Mouse (Mus musculus) embryonic facial prominence, embryonic 15.5 days (tissue): ENCODE measurements around the gene Siah3. TPM values are rescaled to one million over a fixed set of nuclear protein-coding genes. Genes with fewer than 3 reads are reported as not detected.

ENCODE experiments used
- ATAC-seq: fragments of 200-750 bp; cut with Nextera tagmentation; 2 replicates; pipeline ENCODE4 v1.8.0; 2017; ENCODE audit warnings: low read depth, moderate TSS enrichment; ENCODE audit not compliant: insufficient number of reproducible peaks, low FRiP score, low TSS enrichment
- H3K27ac ChIP-seq: fragments of 300-500 bp; sonication (generic); replicated peaks from 2 replicates; pipeline ENCODE4 v1.5.1; 2015; ENCODE audit warnings: mild to moderate bottlenecking, inconsistent platforms
- H3K27me3 ChIP-seq: fragments of 300-500 bp; sonication (generic); 2 replicates; pipeline ENCODE4 v1.6.1; 2015; ENCODE audit warnings: inconsistent platforms
- H3K36me3 ChIP-seq: fragments of 300-500 bp; sonication (generic); 2 replicates; pipeline ENCODE4 v1.6.1; 2015; ENCODE audit warnings: mild to moderate bottlenecking, inconsistent platforms
- H3K4me1 ChIP-seq: fragments of 300-500 bp; sonication (generic); 2 replicates; pipeline ENCODE4 v1.6.1; 2015; ENCODE audit warnings: inconsistent platforms
- H3K4me2 ChIP-seq: fragments of 300-500 bp; sonication (generic); replicated peaks from 2 replicates; pipeline ENCODE4 v1.6.1; 2015; ENCODE audit warnings: mild to moderate bottlenecking, inconsistent platforms
- H3K4me3 ChIP-seq: fragments of 300-500 bp; sonication (generic); replicated peaks from 2 replicates; pipeline ENCODE4 v1.5.1; 2015; ENCODE audit warnings: mild to moderate bottlenecking, inconsistent platforms
- H3K9ac ChIP-seq: fragments of 300-500 bp; sonication (generic); 2 replicates; pipeline ENCODE4 v1.6.1; 2015; ENCODE audit warnings: inconsistent platforms
- H3K9me3 ChIP-seq: fragments of 300-500 bp; sonication (generic); replicated peaks from 2 replicates; pipeline ENCODE4 v1.6.1; 2016; ENCODE audit warnings: inconsistent platforms
- WGBS: fragments of 180-500 bp; shearing (Covaris S2); methylation state at CpG from one replicate; pipeline ENCODE4 v1.1.7; 2015; 5-methylcytosine and 5-hydroxymethylcytosine counted together
- polyA plus RNA-seq: library from polyadenylated mRNA; unstranded; fragments of >200 nt; fragmentation: Nextera tagmentation; extraction: Ambion mirVana; gene quantifications from 2 replicates; pipeline ENCODE4 v1.2.1, GENCODE M21; 2015

The Siah3 gene
- polyA plus RNA-seq, 1 experiment from 2014 or later = 0.63 TPM

- Histone ChIP-seq H3K27ac (no peak overlapping the region), H3K4me2 (no peak overlapping the region), H3K4me3 (no peak overlapping the region), H3K27me3 (no peaks in the 10 kb centered on the region), H3K9ac (no peak overlapping the region), H3K9me3 (no peaks in the 10 kb centered on the region), H3K4me1 (no peaks in the 10 kb centered on the region), H3K36me3 (no peaks in the 10 kb centered on the region)
- WGBS = 82% methylated on average over 4 of the region's 4 CpGs
- no peak for ATAC-seq
These were observed 13.2 kb downstream of the Siah3 start for GRCm38 (mm10) chr14:75468941-75469340.

- no peaks in the 10 kb centered on the region for H3K4me1 ChIP-seq
- 70% methylated on average over 9 of the region's 9 CpGs for WGBS
- H3K27me3 ChIP-seq = no peaks in the 10 kb centered on the region
- no peaks in the 10 kb centered on the region for H3K9me3 ChIP-seq
- H3K4me2 ChIP-seq = no peak overlapping the region
- no peak overlapping the region for H3K9ac ChIP-seq
- no peak overlapping the region for H3K4me3 ChIP-seq
- ATAC-seq = no peak
- no peak overlapping the region for H3K27ac ChIP-seq
- H3K36me3 ChIP-seq = no peaks in the 10 kb centered on the region
These were observed 17.5 kb downstream of the Siah3 start for GRCm38 (mm10) chr14:75473061-75473930.

- WGBS = 83% methylated on average over 2 of the region's 2 CpGs
- no peak overlapping the region for H3K4me3 ChIP-seq
- no peaks in the 10 kb centered on the region for H3K9me3 ChIP-seq
- no peak for ATAC-seq
- no peaks in the 10 kb centered on the region for H3K36me3 ChIP-seq
- H3K27ac ChIP-seq = no peak overlapping the region
- no peak overlapping the region for H3K9ac ChIP-seq
- H3K4me1 ChIP-seq = no peaks in the 10 kb centered on the region
- no peak overlapping the region for H3K4me2 ChIP-seq
- no peaks in the 10 kb centered on the region for H3K27me3 ChIP-seq
These were observed 20.1 kb downstream of the Siah3 start for GRCm38 (mm10) chr14:75475887-75476286.

DNA sequence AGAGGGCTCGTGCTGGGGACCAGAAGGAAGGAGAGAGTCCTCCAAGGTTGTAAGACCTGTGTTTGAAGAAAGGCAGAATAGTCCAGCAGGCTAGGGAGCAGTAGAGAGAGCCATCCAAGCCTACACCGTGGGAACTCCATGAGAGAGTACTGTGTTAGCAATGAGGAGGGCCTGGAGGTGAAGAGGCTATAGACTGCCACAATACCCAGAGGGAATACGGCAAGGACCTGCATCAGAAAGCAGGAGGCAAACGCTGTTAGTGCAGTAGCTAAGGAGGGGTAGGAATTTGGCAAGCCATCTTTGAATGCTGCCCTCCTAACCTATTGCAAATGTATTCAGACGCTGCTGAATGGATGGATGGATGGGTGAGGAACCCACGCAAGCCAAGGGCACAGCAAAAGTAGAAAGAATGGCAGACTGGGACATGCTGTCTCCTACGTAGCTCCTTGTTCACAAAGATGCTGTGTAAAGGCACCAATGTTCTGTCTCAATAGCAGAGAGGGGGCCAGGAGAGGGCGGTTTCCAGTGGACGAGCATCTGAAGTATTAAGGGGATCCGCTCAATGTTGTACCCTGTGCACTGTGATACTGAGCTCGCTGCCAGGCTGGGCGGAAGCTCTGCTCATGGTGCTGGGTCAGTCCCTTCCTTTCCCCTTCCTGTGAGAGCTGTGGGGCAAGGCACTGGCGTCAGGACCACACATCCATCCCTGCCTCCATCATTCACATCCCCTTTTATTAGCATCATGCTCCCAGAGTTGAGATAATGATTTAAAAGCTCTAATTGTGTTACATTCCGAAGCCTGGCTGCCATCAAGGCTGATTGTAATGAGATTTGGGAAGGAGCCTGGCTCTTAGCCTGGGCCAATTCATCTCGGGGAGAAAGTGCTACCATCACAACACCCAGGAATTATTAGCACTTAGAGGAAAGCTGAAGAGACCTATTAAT is 26.7 kb downstream of the Siah3 start:
- Histone ChIP-seq H3K36me3 (no peaks in the 10 kb centered on the region), H3K9me3 (no peaks in the 10 kb centered on the region), H3K27ac (no peak overlapping the region), H3K27me3 (no peaks in the 10 kb centered on the region), H3K9ac (no peak overlapping the region), H3K4me2 (no peak overlapping the region), H3K4me1 (no peaks in the 10 kb centered on the region), H3K4me3 (no peak overlapping the region)
- WGBS = 81% methylated on average over 15 of the region's 15 CpGs
- ATAC-seq = no peak

DNA sequence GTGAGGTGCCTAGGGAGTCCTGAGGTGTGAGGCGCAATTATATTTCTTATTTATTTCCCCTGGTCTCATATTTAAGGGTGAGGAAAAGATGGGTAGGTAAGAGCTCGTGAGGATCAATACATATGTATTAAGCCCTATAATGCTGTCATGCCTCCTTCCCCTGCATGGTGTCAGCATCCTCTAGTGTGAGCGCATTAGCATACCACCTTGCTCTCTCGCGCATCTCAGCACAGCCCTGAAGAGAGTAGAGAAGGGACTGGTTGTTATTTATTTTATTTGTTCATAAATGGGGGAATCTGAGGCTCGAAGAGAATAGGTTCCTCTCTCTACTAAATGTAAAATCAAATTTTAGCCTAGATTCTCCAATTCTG is 27.4 kb downstream of the Siah3 start:
- WGBS = 88% methylated on average over 6 of the region's 6 CpGs

GRCm38 (mm10) chr14:75487932-75488331 is 32.1 kb downstream of the Siah3 start:
- Histone ChIP-seq H3K27me3 (no peaks in the 10 kb centered on the region), H3K36me3 (no peaks in the 10 kb centered on the region), H3K9me3 (no peaks in the 10 kb centered on the region), H3K4me3 (no peak overlapping the region), H3K4me1 (no peaks in the 10 kb centered on the region), H3K4me2 (no peak overlapping the region), H3K9ac (no peak overlapping the region), H3K27ac (no peak overlapping the region)
- 67% methylated on average over 7 of the region's 7 CpGs for WGBS
- no peak for ATAC-seq

More for the DNA sequence above, 27.4 kb downstream of the Siah3 start:
- Histone ChIP-seq H3K27me3 (no peaks in the 10 kb centered on the region), H3K27ac (no peak overlapping the region), H3K4me1 (no peaks in the 10 kb centered on the region), H3K4me2 (no peak overlapping the region), H3K9ac (no peak overlapping the region), H3K9me3 (no peaks in the 10 kb centered on the region), H3K36me3 (no peaks in the 10 kb centered on the region), H3K4me3 (no peak overlapping the region)
- no peak for ATAC-seq

GRCm38 (mm10) chr14:75493555-75494194 is 37.9 kb downstream of the Siah3 start:
- WGBS = 83% methylated on average over 14 of the region's 14 CpGs
- ATAC-seq = no peak

GRCm38 (mm10) chr14:75494926-75495325 is 39.1 kb downstream of the Siah3 start:
- Histone ChIP-seq H3K4me3 (no peak overlapping the region), H3K4me1 (no peaks in the 10 kb centered on the region), H3K9ac (no peak overlapping the region), H3K27ac (no peak overlapping the region), H3K9me3 (no peaks in the 10 kb centered on the region), H3K4me2 (no peak overlapping the region), H3K36me3 (no peaks in the 10 kb centered on the region), H3K27me3 (no peaks in the 10 kb centered on the region)
- ATAC-seq = no peak
- 50% methylated on average over 6 of the region's 6 CpGs for WGBS

More at GRCm38 (mm10) chr14:75493555-75494194, 37.9 kb downstream of the Siah3 start:
- Histone ChIP-seq H3K27ac (no peak overlapping the region), H3K4me2 (no peak overlapping the region), H3K9ac (no peak overlapping the region), H3K9me3 (no peaks in the 10 kb centered on the region), H3K27me3 (no peaks in the 10 kb centered on the region), H3K36me3 (no peaks in the 10 kb centered on the region), H3K4me3 (no peak overlapping the region), H3K4me1 (no peaks in the 10 kb centered on the region)

- no peaks in the 10 kb centered on the region for H3K36me3 ChIP-seq
- 46% methylated on average over 3 of the region's 3 CpGs for WGBS
- no peak overlapping the region for H3K27ac ChIP-seq
- H3K9me3 ChIP-seq = no peaks in the 10 kb centered on the region
- no peak overlapping the region for H3K4me2 ChIP-seq
- H3K9ac ChIP-seq = no peak overlapping the region
- no peak for ATAC-seq
- H3K4me1 ChIP-seq = no peaks in the 10 kb centered on the region
- no peak overlapping the region for H3K4me3 ChIP-seq
- H3K27me3 ChIP-seq = no peaks in the 10 kb centered on the region
These were observed 45.8 kb downstream of the Siah3 start for GRCm38 (mm10) chr14:75501501-75501990.

DNA sequence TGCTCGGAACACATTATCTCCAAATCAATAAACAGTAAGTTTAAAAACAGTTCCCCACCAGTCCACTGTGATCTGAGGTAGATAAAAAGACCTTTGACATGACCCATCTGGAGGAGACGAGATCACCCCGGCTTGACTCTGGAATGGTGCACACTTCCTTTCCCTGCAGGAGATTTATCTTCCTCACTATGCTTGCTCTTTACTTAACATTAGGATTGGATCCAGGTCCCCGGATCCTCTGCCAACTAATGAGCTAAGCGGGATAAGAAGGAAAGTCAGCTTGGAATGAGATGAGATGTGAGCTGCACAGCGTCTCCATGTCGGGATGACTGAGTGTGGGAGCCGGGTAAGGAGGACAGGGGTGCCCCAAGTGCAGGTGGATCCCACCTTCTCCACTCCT is 46.7 kb downstream of the Siah3 start:
- no peak overlapping the region for H3K27ac ChIP-seq
- H3K27me3 ChIP-seq = no peaks in the 10 kb centered on the region
- no peak overlapping the region for H3K4me3 ChIP-seq
- H3K9ac ChIP-seq = no peak overlapping the region
- H3K4me1 ChIP-seq = no peaks in the 10 kb centered on the region
- no peaks in the 10 kb centered on the region for H3K36me3 ChIP-seq
- 69% methylated on average over 8 of the region's 8 CpGs for WGBS
- ATAC-seq = no peak
- H3K4me2 ChIP-seq = no peak overlapping the region
- H3K9me3 ChIP-seq = no peaks in the 10 kb centered on the region

DNA sequence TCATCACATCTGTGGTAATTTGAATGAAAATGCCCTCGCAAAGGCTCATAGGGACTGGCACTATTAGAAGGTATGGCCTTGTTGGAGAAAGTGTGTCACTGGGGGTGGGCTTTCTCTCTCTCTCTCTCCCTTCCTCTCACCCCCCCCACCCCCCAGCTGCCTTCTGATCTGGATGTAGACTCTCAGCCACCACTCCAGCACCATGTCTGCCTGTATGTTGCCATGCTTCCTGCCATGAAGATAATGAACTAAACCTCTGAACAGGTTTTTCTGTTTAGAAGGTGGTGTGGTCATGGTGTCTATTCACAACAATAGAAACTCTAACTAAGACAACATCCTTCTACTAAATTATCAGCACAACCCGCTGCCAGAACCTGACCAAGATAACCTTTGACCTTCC is 48.5 kb downstream of the Siah3 start:
- WGBS = 56% methylated on average over 2 of the region's 2 CpGs
- Histone ChIP-seq H3K9me3 (no peaks in the 10 kb centered on the region), H3K27me3 (no peaks in the 10 kb centered on the region), H3K36me3 (no peaks in the 10 kb centered on the region), H3K4me1 (no peaks in the 10 kb centered on the region), H3K4me2 (no peak overlapping the region), H3K4me3 (no peak overlapping the region), H3K9ac (no peak overlapping the region), H3K27ac (no peak overlapping the region)
- ATAC-seq = no peak
